Mouse (Mus musculus) A20 (cell line): ENCODE measurements around the gene Ugt1a9.
"Not testable (repeated sequence)": the region's sequence is repeated elsewhere in the genome, so short reads cannot be mapped to it uniquely, and the experiment has no call there.

ENCODE experiments used
- DNase-seq: peaks from one replicate; pipeline ENCODE4 v3.0.0-alpha.2; 2011; ENCODE audit warnings: low read depth, low spot score

Gene Ugt1a9

GRCm38 (mm10) chr1:88070495-88070894 lies at the start of gene Ugt1a9:
Gene Ugt1a9 (plus strand): TSS chr1:88070800.
- no peak for DNase-seq

DNA sequence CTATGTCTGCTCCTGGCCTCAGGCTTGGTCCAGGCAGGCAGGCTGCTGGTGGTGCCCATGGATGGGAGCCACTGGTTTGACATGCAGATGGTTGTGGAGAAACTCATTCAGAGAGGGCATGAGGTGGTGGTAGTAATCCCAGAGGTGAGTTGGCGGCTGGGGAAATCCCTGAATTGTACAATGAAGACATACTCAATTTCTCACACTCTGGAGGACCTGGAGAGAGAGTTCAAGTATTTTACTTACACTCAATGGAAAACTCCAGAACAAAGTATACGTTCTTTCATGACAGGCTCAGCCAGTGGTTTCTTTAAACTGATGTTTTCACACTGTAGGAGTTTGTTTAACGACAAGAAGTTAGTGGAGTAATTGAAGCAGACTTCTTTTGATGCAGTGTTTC lies 45.4 kb upstream of the Ugt1a9 start:
- not testable (repeated sequence) for DNase-seq

GRCm38 (mm10) chr1:88043044-88043443 lies 27.6 kb upstream of the Ugt1a9 start:
- not testable (repeated sequence) for DNase-seq

- not testable (repeated sequence) for DNase-seq
Measured at GRCm38 (mm10) chr1:88044832-88045437, 25.7 kb upstream of the Ugt1a9 start.

DNA sequence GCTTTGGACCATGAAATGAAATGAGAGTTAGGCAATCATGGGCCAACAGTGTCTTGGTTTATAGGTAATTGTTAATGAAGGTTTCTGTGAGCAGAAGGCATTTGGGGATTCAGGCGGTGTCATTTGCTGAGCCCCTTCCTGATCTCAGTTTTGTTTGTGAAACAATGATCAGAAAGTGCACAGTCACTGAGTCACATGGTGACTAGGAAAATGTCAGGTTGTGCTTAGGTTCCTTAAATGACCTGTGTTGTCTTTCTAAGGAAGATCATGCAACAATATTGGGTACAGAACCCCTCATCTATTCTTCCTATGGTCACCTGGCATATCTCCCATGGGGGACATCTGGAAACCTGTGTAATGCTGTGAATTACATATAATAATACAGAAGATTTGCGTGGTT lies 23.2 kb upstream of the Ugt1a9 start:
- not testable (repeated sequence) for DNase-seq

DNA sequence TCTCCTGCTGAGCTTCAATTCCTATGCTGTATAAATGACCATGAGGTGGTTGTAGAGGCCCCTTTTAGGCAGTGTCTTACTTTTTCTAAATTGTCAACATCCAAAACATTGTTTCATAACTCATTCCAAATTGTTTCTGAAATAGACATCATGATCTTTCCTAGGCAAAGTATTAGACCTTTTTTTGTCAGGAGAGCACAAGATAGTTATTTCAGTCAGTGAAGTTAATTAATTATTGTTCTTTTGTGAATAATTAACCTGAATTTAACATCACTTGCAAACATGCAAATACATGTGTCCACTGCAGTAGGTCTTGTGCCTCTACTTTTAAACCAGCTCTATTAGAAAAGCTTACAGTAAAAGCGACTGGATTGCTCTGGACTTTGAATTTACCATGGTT lies 15.5 kb upstream of the Ugt1a9 start, which contains the start of gene Ugt1a10:
TSS of gene Ugt1a10 (plus strand) at position 301 of the 400 bp plus-strand sequence.
- no peak for DNase-seq

DNA sequence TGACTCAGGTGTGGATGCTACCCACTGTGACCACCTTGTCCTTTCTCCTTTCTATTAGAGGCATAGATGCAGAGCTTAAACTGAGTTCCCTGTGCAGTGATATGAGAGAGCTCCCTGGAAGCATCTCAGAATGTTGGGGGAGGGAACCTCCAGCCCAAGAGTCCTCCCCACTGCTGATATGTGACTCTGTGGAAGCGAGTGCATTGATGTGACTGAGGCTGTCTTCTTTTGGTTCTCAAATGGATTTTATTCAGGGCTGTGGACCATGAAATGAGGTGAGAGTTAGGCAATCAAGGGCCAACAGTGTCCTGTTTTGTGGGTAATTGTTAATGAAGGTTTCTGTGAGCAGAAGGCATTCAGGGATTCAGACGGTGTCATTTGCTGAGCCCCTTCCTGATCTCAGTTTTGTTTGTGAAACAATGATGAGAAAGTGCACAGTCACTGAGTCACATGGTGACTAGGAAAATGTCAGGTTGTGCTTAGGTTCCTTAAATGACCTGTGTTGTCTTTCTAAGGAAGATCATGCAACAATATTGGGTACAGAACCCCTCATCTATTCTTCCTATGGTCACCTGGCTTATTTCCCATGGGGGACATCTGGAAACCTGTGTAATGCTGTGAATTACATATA lies 4.0 kb upstream of the Ugt1a9 start:
- DNase-seq: not testable (repeated sequence)

GRCm38 (mm10) chr1:88070902-88071301 lies 302 bp downstream of the Ugt1a9 start:
- no peak for DNase-seq

DNA sequence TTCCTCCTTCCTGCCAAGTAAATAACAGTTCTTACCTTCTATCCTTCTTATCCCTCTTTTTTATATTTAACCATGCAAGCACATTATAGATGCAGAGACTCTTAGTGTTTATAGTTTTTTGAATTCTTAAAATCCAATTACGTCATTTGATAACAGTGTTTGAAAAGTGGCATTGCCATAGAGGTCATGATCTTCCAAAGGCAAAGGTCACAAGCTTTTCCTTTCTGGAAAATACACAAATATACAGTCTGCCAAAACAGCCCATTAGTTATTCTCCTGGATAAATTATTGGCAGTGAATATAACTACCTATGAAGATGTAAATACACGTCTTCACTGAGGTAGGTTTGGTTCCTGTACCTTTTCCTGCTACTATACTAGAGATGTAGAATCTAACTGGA lies 3.9 kb downstream of the Ugt1a9 start:
- no peak for DNase-seq

DNA sequence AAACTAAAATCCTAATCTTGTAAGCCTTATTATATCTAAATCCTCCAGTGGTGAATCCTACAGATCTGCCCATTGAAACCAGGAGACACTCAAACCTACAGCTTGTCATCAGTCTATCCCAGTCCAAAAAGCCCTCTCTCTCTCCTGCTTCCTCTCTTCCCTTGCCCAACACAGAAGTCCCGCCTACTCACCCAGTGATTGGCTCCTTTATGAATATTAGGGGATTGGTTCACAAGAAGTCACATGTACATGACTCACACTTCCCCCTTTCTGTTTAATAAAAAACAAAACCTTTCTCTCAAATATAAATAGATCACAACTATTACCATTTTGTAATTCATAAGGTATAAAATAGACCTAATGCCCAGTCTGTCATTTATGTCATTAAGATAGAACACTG lies 6.5 kb downstream of the Ugt1a9 start:
- peak; percentile 21 for DNase-seq

GRCm38 (mm10) chr1:88081670-88082069 lies 11.1 kb downstream of the Ugt1a9 start:
- DNase-seq: no peak

GRCm38 (mm10) chr1:88086125-88086524 lies 15.5 kb downstream of the Ugt1a9 start:
- no peak for DNase-seq

GRCm38 (mm10) chr1:88087513-88087912 lies 16.9 kb downstream of the Ugt1a9 start, which contains the start of gene Ugt1a8:
Gene Ugt1a8 (plus strand): TSS chr1:88087813.
- DNase-seq: no peak

- DNase-seq: no peak
Measured at GRCm38 (mm10) chr1:88092341-88092740, 21.7 kb downstream of the Ugt1a9 start.

GRCm38 (mm10) chr1:88094270-88094676 lies 23.7 kb downstream of the Ugt1a9 start:
- peak; percentile 11 for DNase-seq

GRCm38 (mm10) chr1:88094941-88095492 lies 24.4 kb downstream of the Ugt1a9 start, which contains the start of gene Ugt1a7c:
Gene Ugt1a7c (plus strand): TSS chr1:88095062.
- peak; percentile 26 for DNase-seq

GRCm38 (mm10) chr1:88098546-88098945 lies 27.9 kb downstream of the Ugt1a9 start:
- DNase-seq: not testable (repeated sequence)

DNA sequence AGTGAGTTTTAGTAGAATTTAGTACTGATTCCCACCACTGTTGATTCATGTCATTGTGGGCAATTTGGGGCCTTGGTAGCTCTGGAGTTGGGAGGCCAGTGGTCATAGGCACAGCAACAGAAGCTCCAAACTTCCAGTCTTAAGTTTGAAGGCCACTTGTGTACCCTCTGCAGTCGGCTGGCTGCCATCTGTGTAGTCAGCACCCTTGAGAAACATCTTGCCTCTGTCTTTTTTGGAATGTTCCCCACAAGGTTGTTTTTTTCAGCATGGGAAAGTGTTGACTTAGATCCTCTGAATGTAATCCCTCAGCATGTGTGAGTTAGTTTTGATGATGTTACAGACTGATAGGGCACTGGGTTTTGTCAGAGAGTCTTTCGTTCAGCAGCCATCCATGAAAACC lies 29.1 kb downstream of the Ugt1a9 start:
- DNase-seq: not testable (repeated sequence)

DNA sequence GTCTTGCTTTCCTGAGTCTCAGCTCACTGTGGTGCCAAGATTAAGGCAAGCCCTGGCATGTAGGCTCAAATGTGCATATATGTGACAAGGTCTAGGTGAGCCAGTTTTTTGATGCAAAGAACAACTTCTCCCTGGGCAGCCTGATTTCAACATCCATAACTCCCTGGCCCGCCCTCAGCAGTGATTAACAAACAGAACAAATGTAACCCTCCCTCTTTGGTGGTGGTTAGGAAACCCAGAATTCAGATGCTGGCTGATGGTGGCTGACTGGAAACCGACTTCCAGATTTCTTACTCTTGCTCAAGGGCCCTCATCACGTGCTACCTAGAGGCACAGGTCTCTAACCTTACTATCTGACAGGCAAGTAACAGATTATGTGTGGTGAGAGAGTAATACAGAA lies 32.4 kb downstream of the Ugt1a9 start, which contains the start of gene Ugt1a6b:
TSS of gene Ugt1a6b (plus strand) at position 234 of the 400 bp plus-strand sequence.
- DNase-seq: not testable (repeated sequence)

- not testable (repeated sequence) for DNase-seq
Measured at GRCm38 (mm10) chr1:88103697-88104468, 33.3 kb downstream of the Ugt1a9 start.

GRCm38 (mm10) chr1:88104667-88105430 lies 34.2 kb downstream of the Ugt1a9 start:
- no peak for DNase-seq
